Mouse (Mus musculus) layer of hippocampus, adult 9-11 months (tissue): ENCODE measurements around the gene H2al2a.
A peak's percentile ranks its signal among the peaks of the same experiment; 100 is the strongest.
"Not testable (repeated sequence)": the region's sequence is repeated elsewhere in the genome, so short reads cannot be mapped to it uniquely, and the experiment has no call there.

Experiments used
- DNase-seq: peaks from one replicate; pipeline ENCODE4 v3.0.0; 2022

Gene H2al2a

GRCm38 (mm10) chr2:18027448-18028139 is 30.8 kb upstream of the H2al2a start:
- DNase-seq: peak; percentile 91

DNA sequence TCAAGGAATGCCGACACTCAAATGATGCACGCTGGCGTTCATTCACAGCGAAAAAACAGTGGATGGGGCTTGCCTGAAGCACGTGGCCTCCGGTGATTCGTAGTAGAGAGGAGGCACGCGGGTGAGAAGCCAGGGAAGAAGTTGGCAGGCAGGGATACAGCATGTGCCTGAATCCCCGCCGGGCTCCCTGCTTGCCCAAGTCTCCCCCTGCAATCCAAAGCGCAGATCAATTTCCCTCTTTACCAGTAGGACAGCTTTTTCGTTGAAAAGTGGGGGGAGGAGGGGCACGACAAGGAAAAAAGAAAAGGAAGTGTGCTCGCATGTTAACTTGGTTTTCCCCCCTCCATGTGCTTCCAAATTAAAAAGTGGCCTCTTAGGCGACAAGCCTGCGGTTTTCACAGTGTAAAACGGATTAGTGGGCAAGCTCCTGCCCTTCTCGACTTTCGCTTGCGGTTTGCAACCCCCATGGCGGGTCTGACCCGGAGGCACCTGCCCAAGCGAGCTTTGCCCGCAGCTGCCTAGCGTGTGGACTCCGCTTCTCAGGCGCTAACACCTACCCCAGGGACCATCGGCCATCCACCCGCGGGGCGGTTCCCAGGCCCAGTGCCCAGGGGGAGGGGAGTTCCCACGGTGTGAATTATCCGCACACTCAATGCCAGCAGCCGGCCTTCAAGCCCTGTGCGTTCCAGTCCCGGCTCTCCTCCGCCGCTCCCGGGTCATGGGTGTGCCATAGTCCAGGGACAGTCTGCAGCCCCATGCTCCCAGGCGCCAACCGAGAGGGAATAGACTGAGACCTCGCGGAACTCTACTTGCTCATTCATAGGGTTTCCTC is 29.6 kb upstream of the H2al2a start:
- DNase-seq: no peak

DNA sequence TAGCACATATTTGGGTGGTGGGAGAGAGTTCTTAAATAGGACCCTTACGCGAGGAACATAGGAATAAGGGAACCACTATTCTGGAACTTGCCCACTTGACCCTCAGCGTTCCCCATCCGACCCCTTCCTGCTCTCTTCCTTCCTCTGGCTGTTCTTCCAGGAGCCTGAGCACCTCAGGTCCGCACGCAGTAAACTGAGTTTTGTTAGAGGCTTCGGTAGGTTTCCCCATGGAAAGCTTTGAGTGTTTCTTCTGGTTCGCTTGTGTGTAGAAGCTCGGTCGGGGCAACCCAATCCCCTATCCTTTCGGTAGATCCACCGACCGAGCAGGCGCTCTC is 29.0 kb upstream of the H2al2a start:
- no peak for DNase-seq

DNA sequence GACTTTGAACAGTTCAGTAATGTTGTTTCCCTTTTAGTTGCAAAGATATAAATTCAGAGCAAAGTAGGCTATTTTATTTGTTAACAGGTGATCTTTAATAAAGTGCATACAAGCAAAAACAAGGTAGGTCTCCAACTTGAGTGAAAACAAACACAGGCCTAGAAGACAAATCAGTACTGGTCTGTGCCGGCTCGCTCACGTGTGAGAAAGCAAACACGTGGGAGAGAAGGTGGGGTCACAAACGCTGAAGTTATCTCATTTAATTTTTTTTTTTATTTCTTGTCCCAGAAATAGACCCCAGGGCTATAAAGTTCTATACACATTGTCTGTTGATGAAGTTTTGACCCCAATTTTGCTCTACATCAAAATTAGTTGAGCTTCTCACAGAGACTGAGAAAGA is 28.4 kb upstream of the H2al2a start:
- no peak for DNase-seq

GRCm38 (mm10) chr2:18022886-18023285 is 26.1 kb upstream of the H2al2a start:
- DNase-seq: no peak

- no peak for DNase-seq
These were observed 22.4 kb upstream of the H2al2a start for GRCm38 (mm10) chr2:18019122-18019521.

DNA sequence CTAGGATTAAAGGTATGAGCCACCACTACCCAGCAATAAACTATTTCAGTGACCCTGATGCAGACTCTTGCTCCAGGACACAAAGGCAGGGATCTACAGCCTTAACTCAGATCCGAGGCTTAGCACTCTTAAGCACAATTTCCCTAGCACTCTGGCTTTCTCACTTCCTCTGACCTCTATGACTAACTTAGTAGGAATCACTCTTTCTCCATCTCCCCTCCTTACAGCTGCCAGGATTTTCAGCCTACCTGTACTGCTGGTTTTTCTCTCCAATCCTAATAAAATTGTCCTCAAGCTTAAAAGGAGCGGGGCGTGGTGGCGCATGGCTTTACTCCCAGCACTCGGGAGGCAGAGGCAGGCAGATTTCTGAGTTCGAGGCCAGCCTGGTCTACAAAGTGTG is 20.6 kb upstream of the H2al2a start:
- no peak for DNase-seq

- DNase-seq: no peak
These were observed 19.9 kb upstream of the H2al2a start for GRCm38 (mm10) chr2:18016639-18017038.

- no peak for DNase-seq
These were observed 18.8 kb upstream of the H2al2a start for GRCm38 (mm10) chr2:18015581-18015980.

DNA sequence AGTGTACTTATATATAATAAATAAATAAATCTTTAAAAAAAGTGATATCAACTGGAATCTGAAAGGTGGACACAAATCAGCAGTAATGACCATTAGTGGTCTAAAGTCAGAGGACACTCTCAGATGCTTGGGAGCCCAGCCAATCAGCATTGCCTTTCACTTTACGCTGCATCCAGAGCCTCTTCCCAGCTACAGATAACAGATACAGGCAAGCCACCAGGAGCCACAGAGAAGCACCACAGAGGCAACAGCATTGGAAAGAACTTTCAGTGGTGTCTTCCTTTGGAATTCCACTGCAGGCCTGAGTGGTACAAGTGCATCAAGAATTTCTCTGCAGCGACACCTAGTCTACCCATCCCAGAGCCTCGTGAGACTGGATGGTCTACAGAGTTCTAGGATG is 16.1 kb upstream of the H2al2a start:
- no peak for DNase-seq

DNA sequence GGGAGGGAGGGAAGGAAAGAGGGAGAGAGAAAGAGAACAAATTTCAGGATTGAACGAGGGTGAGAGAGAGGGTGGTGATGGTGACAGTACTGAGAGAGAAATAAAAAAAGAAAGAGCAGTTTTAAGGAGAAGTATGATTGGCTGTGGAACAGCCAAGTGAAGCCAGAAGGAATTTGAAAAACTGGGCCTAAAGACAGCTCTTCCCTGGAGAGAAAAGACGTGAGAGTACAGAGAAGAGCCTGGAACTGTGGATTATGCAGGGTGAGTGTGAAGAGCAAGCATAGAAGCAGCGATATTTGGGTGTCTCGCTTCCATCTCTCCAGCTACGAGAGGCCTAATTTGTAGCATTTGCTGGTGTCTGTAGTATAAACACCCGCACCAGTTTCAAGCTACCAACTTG is 14.5 kb upstream of the H2al2a start:
- no peak for DNase-seq

DNA sequence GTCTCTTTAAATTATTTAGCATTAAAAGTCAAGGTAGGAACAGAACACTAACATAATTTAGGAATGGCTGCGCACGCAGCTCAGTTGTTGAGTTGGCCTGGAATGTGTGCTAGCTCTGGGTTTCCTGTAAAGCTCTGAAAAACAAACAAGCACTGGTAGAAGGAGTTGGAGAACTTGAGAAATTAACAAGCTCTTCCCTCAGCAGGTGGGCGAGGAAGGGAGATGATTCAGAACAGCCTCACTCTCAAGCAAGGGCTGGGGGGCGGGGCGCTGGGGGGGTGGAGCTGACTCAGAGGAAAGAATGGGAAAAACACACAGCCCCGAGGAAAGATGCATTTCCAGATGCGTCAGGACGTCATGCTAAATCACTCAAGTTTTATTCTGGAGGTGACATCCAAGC is 8.4 kb upstream of the H2al2a start:
- no peak for DNase-seq

GRCm38 (mm10) chr2:18004286-18004685 is 7.5 kb upstream of the H2al2a start:
- no peak for DNase-seq

DNA sequence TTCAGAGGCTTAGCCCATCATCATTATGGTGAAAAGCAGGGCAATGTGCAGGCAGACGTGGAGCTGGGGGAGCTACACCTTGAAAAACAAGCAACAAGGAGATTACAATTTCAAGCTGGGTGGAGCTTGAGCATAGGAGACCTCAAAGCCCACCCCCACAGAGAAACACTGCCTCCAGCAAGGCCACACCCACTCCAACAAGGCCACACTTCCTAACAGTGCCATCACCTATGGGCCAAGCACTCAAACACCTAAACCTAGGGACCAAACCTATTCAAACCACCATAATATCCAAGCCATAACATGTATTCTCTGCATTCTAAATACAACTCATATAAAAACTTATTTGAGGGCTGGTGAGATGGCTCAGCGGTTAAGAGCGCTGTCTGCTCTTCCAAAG is 5.5 kb upstream of the H2al2a start:
- DNase-seq: no peak

GRCm38 (mm10) chr2:17989562-17989961 is 7.2 kb downstream of the H2al2a start:
- DNase-seq: no peak

DNA sequence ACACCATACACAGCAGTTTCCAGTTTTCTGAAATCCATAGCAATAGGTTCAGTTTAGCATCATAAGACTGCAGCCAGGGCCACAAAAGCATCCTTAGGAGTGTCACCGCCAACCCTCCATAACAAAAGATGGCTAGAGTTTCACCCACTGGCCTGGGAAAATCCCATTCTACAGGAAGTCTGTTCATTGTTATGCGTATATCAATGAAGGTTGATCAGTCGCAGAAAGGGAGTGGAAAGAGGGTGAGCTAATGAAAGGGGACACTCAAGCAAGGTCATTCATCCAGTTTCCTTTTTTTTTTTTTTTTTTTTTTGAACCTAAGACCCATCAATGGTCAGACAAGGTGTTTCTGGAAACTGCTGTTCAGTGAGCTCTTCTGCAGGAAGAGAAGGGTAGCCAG is 7.6 kb downstream of the H2al2a start:
- DNase-seq: no peak

DNA sequence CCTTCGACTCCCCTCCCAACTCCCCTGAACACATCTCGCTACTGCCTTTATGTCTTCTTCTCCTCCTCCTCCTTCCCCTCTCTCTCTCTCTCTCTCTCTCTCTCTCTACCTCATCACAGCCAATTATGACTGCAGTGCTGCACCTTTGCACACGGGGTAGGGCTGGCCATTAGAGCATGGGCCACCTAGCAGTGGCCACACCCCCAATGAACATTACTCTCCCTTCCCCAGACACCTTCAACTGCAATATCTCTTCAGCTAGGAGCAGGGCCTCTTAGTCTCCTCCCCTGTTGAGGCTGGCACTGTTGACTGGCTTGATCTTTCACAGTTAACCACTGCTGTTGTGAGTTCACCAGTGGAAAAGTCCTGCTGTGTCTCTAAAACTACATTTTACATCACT is 10.1 kb downstream of the H2al2a start:
- no peak for DNase-seq

- DNase-seq: no peak
These were observed 12.0 kb downstream of the H2al2a start for GRCm38 (mm10) chr2:17984774-17985173.

- DNase-seq: no peak
These were observed 14.0 kb downstream of the H2al2a start for GRCm38 (mm10) chr2:17982747-17983146.

- no peak for DNase-seq
These were observed 18.1 kb downstream of the H2al2a start for GRCm38 (mm10) chr2:17978706-17979105.

GRCm38 (mm10) chr2:17978251-17978650 is 18.5 kb downstream of the H2al2a start:
- not testable (repeated sequence) for DNase-seq

DNA sequence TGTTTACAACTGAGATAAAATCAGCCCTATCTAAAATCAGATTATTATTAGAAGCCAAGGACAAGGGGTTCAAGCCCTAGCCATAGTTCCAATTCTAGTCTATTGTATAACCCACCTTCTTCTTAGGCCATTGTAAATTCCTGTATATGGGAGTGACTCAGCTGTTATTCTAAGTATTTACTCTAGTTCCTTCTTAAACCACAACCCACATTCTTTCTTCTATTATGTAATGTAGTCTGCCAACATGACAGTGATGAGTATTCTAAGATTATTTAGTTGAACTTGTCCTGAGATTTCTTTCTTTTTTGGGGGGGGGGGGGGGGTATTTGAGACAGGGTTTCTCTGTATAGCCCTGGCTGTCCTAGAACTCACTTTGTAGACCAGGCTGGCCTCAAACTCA is 19.1 kb downstream of the H2al2a start:
- DNase-seq: not testable (repeated sequence)

- no peak for DNase-seq
These were observed 21.0 kb downstream of the H2al2a start for GRCm38 (mm10) chr2:17975601-17976327.

GRCm38 (mm10) chr2:17973868-17974440 is 22.8 kb downstream of the H2al2a start:
- no peak for DNase-seq
